12 mouse cellular contexts compared by ENCODE assay signal in the genomic region with DNA sequence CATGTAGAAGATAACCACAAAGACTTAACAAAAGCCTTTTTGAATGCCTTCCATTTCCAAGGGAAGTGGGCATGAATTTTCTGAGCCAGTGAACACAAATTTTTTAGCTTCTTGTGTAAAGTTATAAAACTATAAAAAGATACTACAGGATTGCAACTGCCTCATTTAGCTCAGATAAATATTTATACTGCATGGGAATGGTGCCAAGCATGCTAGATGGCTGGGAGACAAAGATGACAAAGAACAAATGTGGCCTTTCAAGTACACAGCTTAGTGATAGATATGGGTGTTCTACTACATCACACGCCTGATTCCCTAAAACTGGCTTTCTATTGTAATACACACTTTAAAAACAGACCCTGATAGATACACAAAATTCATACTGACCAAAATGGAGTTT.
"Had no signal": no experiment of that assay in that cellular context is flagged by ENCODE, and none has a peak within 500 bp of the region (broad histone marks: within the 10 kb centered on the region; RNA-seq: fewer than 3 reads in every experiment).

No protein-coding gene starts in this region.

- ATAC-seq: hindbrain, postnatal 0 days; intestine, embryonic 15.5 days; midbrain, embryonic 15.5 days had no signal

- H3K4me2 ChIP-seq: intestine, embryonic 15.5 days; limb, embryonic 12.5 days; midbrain, embryonic 11.5 days; midbrain, embryonic 15.5 days had no signal

- H3K36me3 ChIP-seq: intestine, embryonic 15.5 days; limb, embryonic 12.5 days; midbrain, embryonic 15.5 days had no signal

- H3K27ac ChIP-seq: hindbrain, postnatal 0 days; intestine, embryonic 15.5 days; limb, embryonic 12.5 days; liver, embryonic 14.5 days; midbrain, embryonic 15.5 days had no signal

- H3K4me1 ChIP-seq: intestine, embryonic 15.5 days; limb, embryonic 12.5 days; megakaryocyte, embryonic 14.5 days; midbrain, embryonic 15.5 days had no signal

- H3K9me3 ChIP-seq: intestine, embryonic 15.5 days; limb, embryonic 12.5 days; midbrain, embryonic 15.5 days had no signal

- H3K4me3 ChIP-seq: intestine, embryonic 15.5 days; limb, embryonic 12.5 days; megakaryocyte, embryonic 14.5 days; midbrain, embryonic 15.5 days had no signal

- H3K27me3 ChIP-seq: intestine, embryonic 15.5 days; limb, embryonic 12.5 days; megakaryocyte, embryonic 14.5 days; midbrain, embryonic 15.5 days had no signal

- DNase-seq: kidney, adult 18-20 months; kidney, postnatal 14 days; liver; right cerebral cortex, postnatal 14 days; thymus, postnatal 4 days had no signal

- H3K9ac ChIP-seq: intestine, embryonic 15.5 days; limb, embryonic 12.5 days; liver, embryonic 14.5 days; midbrain, embryonic 15.5 days had no signal
